Mouse (Mus musculus) cerebellum, adult 11 months (tissue): Measurements from ENCODE around the gene Hist1h3h.
A peak's percentile ranks its signal among the peaks of the same experiment; 100 is the strongest.
"Not testable (repeated sequence)": the region's sequence is repeated elsewhere in the genome, so short reads cannot be mapped to it uniquely, and the experiment has no call there.

Experiments
- DNase-seq: peaks from one replicate; pipeline ENCODE4 v3.0.0; 2022

Hist1h3h gene

DNA sequence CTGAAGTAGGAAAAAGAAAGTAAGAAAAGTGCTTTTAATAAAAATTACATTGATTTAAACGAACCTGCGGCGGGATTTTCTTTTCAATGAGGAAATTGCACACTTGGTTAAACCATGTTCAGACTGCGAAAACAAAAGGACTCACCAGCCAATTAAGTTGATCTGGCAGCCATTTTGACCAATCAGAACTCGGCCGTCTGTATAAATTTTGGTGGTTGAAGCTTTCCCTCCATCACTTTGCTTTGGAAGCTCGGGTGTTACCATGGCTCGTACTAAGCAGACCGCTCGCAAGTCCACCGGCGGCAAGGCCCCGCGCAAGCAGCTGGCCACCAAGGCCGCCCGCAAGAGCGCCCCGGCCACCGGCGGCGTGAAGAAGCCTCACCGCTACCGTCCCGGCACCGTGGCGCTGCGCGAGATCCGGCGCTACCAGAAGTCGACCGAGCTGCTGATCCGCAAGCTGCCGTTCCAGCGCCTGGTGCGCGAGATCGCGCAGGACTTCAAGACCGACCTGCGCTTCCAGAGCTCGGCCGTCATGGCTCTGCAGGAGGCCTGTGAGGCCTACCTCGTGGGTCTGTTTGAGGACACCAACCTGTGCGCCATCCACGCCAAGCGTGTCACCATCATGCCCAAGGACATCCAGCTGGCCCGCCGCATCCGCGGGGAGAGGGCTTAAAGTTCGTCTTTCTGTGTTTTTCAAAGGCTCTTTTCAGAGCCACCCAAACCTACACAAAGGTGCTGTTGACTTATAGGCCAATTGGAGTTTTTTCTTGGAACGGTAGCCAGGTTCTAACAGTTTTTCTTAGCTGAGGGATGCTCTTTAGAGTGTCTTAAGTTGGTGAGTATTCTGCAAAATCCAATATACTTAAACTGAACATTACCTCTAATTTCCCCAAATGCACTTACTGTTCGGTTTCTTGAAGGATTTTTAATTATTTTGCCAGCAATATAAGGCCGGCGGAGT lies at the start of gene Hist1h3h:
TSS of gene Hist1h3h (plus strand) at position 263 of the 961 bp plus-strand sequence.
- peak; percentile 73 for DNase-seq

DNA sequence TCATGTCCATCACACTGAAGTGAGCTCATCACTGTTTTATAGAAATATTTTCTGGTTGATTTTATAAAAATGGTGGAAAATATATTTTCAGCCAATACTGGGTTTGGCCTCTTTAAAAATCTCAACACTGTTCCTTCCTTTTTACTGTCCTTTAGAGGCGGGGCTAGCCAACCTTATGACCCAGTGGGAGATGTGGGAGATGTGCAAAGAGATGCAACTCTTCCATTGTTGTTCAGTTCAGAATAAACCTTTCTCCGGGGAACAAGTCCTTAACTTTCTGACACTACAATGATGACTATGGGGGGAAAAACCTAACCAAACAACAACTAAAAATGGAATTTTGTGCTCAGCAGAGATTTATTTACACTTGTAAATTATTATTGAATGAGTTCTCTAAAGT lies 40.2 kb upstream of the Hist1h3h start, which contains the start of gene Olfr1360:
TSS of gene Olfr1360 (minus strand) at position 101 of the 400 bp plus-strand sequence.
- no peak for DNase-seq

DNA sequence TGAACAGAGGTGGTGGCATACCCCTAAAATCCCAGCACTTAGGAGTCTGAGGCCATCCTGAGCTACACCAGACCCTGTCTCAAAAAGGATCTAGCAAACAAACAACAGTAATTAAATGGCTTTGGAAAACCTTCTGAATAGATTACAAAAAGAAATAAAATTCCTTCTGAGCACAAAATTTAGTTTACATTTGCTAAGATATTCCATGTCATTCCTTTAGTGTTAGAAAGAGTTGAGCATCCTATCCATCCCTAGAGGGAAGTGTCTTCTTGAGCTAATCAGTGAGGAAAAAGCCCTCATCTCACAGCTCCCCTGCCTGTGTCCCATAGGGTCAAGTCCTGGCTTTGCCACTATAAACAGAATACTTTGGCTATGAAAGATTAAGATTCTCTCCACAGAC lies 19.6 kb upstream of the Hist1h3h start, which contains the start of gene Olfr1359:
TSS of gene Olfr1359 (plus strand) at position 301 of the 400 bp plus-strand sequence.
- DNase-seq, result no peak

DNA sequence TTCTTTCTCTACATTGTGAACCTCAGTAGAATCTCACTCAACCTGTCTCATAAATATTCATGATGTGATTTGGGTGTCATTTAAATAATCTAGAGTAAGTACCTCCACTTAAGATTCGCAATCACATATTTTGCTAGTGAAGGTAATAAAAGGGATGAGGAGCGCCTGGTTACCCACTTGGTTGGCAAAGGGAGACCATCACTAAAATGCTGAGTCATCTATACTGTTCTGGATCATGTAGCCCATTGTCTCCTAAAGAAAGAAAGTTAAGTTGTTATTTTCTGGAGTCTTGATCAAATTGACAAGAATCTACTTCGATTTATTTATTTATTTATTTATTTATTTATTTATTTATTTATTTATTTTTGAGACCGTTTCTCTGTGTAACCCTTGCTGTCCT lies 10.8 kb upstream of the Hist1h3h start:
- no peak for DNase-seq

DNA sequence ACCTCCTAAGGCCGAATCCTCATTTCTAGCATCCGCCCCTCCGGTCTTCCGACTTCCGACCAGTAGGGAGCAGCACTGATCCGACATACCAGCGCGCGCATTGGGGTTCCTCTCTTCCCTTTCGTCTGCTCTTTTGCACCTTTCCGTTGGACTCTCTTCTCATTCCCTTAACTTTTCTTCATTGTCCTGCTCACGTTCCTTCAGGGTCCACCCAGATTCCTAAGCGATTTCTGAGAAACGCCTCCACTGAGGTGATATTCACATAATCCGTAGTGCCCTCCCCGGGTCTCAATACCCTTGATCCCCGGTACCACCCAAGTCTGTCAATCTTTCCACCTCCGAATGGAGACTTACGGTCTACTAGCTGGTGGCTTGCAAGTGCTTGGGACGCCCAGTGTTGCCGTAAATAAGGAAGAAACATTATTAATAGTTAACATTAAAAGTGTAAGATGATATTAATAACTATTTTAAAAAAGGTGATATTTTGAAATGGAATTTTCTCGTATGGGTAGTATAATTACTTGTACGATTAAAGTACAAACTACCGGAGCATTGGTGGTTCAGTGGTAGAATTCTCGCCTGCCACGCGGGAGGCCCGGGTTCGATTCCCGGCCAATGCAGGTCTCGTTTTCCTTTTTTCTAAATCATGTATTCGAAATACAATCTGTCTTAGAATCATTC lies 7.3 kb upstream of the Hist1h3h start:
- DNase-seq, result peak; percentile 83

DNA sequence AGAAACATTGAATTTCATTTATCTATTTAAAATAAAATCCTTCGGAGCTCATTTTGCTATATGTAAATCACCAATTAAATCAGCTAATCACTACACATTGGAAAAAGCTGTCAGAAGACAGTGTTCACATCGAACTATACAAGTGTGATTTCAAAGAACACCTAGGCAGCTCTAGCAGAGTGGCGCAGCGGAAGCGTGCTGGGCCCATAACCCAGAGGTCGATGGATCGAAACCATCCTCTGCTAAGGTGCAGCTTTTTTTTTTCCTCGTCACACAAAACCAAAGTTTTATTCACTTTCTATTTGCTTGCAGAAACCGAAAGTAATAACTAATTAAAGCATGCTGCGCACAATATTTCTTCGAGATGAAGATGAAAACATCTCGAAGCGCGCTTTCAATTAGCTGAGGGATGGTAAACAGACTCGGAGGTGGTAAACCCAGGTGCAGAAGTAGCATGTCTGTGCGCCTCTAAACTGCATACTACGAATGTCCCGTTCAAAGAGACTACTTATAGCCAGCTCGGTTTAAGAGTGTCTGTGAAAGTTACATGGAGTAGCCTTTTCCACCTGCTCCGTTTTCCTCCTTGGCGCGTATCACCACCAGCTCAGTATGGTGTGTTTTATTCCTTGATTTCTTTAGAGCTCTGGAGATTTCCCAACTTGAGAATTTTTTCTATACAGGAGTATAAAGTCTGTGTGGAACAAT lies 6.5 kb upstream of the Hist1h3h start:
- DNase-seq, result peak; percentile 79

DNA sequence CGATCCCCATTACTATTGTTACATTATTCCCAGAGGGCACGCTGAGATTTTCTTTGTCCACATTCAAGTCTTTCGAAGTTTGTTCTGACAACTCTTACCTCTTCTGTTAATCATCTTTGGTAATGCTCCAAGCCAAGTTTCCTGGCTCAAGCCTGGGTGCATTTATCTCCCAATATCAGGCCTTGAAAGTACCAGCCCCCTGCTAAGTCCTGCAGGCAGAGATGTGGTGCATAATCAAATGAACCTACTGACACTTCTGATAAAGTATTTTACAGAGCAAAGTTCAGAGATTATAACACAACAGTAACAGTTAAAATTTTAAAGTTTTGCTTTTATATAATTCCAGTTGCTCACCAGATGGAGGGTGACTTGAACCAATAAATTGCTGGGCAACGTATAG lies 5.8 kb upstream of the Hist1h3h start:
- no peak for DNase-seq

DNA sequence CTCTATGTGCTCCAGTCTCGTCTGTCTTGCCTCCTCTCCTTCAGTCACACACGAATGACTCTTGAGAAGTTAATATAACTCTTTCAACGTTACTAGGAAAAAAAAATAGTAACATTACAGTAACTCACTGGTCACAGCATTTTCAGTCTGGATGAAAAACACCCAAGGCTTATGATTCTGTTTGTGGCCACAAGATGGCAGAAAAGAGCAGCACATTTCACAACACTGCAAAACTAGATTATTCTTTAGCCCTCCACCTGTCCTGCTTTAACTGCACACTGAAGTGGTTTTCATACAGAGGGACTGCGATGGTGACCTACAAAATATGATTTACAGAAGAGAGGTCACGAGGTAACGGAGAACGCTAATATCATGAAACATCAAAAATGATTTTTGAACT lies 2.7 kb upstream of the Hist1h3h start:
- DNase-seq, result peak; percentile 55

DNA sequence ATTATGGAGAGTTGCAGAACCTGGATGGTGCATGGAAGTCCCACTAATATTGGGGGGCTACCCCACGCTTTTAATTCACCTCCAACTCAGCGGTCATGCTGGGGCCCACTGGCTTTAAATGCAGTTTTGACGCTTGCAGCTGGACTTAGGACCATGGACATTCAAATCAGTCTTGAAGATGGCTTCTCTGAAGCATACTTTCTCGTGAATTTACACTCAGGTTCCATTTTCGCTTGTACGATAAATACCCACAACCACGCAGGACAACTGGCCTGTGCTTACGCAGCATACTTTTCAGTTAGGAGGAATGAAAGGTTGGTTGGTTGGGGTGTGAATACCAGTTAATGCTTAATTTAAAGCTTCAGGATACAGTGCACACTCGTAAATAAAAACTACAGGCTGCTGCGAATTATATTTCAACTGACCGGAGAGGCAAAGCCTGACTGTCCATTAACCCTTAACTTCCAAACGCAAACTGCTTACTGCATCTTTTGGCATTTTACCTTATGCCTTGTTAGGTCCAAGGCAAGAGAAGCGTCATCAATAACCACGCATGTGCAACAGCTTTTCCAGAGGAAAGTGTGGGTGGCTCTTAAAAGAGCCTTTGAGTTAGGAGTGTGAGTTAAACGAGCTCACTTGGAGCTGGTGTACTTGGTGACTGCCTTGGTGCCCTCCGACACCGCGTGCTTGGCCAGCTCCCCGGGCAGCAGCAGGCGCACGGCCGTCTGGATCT lies 2.2 kb upstream of the Hist1h3h start:
- DNase-seq, result no peak

DNA sequence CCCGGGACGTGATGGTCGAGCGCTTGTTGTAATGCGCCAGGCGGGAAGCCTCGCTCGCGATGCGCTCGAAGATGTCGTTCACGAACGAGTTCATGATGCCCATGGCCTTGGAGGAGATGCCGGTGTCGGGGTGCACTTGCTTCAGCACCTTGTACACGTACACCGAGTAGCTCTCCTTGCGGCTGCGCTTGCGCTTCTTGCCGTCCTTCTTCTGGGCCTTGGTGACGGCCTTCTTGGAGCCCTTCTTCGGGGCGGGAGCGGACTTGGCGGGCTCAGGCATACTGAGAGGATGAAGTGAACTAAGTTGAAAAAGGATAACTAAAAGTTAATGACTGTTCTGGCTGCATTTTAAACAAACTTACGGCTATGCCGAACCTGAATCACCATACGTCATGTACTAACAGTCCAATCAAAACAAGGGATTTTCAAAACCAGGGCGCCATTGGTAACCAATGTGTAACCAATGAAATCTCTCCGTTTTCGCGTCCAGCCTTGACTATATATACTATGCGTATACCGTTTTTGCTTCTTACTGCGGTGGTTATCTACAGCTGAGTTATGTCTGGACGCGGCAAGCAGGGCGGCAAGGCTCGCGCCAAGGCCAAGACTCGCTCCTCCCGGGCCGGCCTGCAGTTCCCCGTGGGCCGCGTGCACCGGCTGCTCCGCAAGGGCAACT lies 1.5 kb upstream of the Hist1h3h start, which contains the start of the genes Hist1h2bl and Hist1h2ai:
TSS of gene Hist1h2bl (minus strand) at position 280 of the 676 bp plus-strand sequence.
TSS of gene Hist1h2ai (plus strand) at position 559 of the 676 bp plus-strand sequence.
- peak; percentile 79 for DNase-seq

DNA sequence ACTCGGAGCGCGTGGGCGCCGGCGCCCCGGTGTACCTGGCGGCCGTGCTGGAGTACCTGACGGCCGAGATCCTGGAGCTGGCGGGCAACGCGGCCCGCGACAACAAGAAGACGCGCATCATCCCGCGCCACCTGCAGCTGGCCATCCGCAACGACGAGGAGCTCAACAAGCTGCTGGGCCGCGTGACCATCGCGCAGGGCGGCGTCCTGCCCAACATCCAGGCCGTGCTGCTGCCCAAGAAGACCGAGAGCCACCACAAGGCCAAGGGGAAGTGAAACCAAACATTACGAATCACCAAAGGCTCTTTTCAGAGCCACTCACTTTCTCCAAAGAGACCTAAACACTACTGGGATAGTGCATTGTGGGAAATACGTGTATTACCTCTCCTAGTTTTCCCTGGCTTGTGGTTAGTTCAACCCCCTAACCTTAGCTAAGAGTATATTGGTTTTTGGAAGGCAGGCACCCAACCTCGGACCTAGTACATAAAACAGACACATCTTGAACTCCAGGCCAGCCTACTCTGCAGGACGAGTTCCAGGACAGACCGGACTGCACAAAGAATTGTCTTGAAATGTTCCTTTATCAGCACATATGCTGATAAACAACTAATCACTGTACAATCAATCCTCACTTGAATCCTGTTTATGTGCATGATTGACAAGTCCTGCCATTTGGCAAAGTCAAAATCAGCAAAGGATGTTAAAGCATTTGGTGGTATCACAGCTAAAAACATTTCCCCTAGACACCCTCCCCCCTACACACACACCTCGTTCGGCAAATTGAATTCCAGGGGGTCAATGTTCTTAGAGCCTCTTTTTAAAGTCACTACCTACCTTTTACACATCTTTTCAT lies 693 bp upstream of the Hist1h3h start:
- DNase-seq, result not testable (repeated sequence)

DNA sequence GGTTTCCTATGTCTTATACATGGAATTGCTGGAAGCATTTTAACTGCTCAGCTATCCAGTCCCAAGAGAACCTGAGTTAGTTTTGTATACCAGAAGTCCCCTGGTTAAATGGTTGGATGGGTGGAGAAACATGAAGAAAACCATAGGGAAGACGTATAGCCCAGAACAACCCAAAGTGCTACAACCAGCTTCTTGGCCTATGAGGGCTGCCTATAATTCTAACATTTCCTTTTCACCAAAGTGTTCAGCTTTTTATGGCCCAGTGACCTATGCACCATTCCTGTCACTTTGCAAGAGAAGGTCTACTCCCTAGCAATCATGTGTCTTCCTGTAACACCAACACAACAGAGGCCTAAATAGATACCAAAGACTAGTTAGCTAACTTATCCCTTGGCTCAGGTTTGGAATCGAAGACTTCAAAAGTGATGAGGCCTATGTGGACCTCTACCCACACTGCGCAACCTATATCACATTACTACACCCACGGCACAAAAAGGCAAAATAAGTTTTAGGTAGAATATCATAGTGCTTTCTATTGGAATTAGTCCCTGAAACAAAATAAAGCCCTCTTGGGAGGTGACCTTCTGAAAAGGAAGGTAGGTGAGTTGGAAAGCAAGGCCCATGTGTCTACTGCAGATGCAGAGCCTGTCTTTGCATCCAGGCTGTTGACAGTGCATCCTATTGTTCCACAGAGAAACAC lies 1.1 kb downstream of the Hist1h3h start:
- no peak for DNase-seq

DNA sequence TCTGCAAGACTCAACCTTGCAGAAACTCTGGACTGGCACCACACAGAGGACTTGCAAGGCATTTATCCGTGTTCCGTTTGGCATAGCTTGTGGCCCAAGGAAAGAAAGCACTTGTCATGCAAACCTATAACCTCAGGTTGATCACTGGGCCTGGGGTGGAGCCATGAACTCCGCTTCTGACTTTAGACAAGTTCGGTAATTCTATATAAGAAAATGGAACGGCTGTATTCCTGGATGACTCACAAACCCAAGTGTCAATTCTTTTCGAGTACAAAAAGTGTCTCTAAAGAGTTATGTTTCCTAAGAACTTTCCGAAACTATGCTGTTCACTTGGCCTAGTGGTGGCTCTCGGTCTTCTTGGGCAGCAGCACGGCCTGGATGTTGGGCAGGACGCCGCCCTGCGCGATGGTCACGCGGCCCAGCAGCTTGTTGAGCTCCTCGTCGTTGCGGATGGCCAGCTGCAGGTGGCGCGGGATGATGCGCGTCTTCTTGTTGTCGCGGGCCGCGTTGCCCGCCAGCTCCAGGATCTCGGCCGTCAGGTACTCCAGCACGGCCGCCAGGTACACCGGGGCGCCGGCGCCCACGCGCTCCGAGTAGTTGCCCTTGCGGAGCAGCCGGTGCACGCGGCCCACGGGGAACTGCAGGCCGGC lies 3.8 kb downstream of the Hist1h3h start:
- not testable (repeated sequence) for DNase-seq

DNA sequence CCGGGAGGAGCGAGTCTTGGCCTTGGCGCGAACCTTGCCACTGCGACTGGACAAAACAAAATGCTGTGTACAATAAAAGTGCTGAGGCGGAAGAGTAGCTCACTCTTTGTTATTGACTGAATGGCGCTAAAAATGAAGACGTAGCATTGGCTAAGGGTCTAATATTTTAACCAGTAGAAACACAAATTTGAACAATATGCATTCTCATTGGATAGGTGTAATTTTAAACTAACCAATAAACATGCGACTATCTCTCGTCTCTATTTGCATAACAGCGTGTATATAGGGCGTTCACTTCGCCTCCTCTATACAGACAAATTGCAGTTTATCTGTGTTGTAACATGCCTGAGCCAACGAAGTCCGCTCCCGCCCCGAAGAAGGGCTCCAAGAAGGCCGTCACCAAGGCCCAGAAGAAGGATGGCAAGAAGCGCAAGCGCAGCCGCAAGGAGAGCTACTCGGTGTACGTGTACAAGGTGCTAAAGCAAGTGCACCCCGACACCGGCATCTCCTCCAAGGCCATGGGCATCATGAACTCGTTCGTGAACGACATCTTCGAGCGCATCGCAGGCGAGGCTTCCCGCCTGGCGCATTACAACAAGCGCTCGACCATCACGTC lies 4.4 kb downstream of the Hist1h3h start, which contains the start of gene Hist1h2bm:
TSS of gene Hist1h2bm (plus strand) at position 288 of the 616 bp plus-strand sequence.
- peak; percentile 53 for DNase-seq

DNA sequence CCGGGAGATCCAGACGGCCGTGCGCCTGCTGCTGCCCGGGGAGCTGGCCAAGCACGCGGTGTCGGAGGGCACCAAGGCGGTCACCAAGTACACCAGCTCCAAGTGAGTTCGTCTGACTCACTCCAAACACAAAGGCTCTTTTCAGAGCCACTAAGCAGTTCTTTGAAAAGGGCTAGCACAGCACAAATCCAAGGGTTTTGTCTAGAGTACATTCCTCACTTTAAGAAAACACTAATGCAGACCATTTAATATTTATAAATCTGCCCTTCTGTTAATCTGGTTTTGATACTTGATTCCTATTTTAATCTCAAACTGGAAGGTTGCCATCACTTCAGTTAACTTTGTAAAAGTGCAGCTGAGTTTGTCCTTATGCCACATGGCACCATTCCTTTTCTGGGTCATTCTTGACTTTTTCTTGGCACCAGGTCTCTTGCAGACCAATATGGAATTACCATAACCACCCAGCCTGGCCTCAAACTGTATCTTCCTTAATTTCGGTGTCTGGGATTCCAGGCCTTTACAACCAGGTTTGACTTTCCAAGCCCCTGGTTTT lies 5.0 kb downstream of the Hist1h3h start:
- DNase-seq, result no peak

DNA sequence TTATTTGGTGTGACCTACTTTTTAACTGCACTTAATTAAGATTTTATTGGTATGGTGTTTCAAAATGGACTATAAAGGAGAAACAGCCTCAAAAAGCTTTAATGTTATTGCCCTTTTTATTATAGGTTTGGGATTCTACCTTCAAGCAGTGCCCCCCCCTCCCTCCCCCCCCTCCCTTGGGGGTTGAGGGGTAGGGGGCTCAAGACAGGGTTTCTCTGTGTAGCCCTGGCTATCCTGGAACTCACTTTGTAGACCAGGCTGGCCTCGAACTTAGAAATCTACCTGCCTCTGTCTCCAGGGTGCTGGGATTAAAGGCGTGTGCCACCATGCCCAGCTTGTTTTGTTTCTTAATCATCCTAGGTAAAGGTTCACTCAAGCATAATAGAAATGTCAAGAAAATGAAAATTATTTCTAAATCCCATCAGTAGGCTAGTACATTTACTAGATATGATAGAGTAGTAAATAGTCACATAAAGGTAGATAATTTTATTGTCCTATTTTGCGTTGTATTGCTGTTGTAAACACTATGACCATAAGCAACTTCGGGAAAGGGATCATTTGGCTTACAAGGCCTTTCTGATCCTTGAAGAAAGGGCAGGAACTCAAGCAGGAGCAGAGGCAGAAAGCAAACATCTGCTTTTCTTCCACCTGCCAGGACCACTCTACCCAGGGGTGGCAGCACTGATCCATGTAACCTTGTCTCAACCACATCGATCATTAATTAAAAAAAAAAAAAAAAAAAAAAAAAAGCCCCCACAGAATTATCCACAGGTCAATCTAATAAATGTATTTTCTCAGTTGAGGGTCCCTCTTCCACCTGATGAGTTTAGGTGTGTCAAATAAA lies 5.8 kb downstream of the Hist1h3h start:
- no peak for DNase-seq

DNA sequence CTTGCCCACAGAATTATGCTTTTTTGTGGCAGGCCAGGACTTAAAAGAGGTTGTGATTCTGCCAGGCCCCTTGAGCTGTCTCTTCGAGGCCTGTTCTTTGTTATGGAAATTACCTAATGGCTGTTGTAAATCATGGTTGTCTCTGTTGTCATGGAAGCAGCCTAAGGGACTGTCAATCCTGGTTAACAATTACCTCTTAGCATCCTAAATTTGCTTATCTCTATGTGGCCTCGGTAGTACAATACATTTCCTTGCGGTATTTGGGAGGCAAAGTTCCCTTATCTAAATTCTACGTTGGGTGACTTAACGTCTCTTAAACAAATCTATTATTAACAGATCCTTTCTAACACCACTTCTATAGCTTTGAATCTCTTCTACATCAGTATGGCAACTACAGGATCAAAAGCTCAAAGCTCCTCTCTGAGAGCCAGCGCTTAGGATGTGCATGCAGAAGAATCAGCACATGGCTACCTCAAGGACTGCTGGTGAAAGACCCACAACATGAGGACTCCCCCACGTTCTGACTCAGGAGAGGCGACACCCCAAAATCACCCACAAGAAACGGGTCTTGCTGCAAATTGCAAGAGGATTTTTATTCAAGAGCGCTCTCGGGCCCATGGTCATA lies 10.6 kb downstream of the Hist1h3h start:
- DNase-seq, result no peak
